Mouse (Mus musculus) spleen, postnatal 0 days (tissue): ENCODE results near the gene Rprml. TPM values are rescaled to one million over a fixed set of nuclear protein-coding genes. Genes with fewer than 3 reads are reported as not detected.

Experiments used
- polyA plus RNA-seq: library from polyadenylated mRNA; unstranded; fragments of >200 nt; fragmentation: Nextera tagmentation; extraction: Ambion mirVana; gene quantifications from 2 replicates; pipeline ENCODE4 v1.2.1, GENCODE M21; 2015

Gene Rprml
- not detected in 2 replicates for polyA plus RNA-seq

DNA sequence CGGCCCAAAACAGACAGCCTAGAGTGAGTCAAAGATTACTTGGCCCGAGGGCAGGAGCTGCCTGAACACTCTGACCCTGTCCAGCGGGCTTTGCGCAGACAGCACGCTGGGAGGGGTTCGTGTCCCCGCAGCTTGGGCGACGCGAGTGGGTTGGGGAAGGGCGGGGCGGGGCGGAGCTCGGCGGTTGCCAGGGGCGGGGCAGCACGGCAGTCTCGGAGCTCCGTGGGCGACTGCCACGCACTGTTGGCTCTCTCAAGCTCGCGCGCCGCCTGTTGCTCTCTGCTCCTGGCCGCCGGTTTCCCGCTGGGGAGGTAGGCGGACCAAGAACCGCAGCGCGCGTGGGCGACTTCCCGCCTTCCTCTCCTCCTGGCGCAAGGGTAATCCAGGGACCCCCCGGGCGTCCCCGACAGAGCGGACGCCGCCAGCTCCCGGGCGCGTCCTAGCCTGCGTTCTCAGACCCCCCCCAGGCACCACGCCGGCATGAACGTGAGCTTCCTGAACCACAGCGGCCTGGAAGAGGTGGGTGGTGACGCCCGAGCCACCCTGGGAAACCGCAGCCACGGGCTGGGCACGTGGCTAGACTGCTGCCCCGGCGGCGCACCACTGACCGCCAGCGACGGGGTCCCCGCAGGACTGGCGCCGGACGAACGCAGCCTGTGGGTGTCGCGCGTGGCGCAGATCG, at the start of gene Rprml:
Gene Rprml, plus strand, starts transcription at position 270 of the 682 bp plus-strand sequence.

DNA sequence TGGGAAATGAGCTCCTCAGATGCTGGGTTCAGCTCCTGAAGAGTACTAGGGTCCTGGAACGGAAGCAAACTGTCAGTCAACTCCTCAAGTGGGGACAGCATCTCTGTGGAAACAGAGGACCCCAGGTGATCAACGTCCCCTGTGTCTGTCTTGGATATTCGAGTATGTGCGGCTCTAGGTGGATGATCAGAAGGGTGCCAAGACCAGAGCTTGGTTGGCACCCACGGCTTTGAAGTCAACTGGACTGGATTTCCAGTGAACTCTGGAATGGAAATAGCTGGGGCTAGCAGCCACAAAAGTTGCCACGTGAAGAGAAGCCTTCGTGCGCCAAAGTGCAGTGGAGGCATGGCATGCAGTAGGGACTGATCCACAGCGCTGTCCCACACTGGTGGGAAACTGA, 28.3 kb upstream of the Rprml start, which contains the start of gene Gm884:
Gene Gm884, minus strand, starts transcription at position 101 of the 400 bp plus-strand sequence.

DNA sequence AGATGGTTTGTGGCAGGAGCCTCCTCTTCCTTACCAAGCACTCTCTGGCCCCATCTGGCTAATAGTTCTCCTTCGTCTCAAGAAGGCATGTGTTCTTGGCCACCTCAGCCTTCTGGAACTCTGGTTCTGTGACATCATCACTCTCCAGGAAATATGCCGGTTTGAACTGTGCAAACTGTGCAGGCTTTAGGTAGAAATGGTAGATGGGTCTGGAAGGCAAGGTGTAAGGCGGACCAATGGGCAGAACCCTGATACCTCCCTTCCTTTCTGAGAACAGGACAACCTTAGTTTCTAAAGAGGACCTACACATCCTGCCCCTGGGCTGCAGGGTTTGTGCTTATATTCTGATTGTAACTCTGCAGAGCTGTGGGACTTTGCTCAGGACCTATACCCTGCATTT, 10.6 kb upstream of the Rprml start, which contains the start of gene Lyzl6:
Gene Lyzl6, minus strand, starts transcription at position 101 of the 400 bp plus-strand sequence.

DNA sequence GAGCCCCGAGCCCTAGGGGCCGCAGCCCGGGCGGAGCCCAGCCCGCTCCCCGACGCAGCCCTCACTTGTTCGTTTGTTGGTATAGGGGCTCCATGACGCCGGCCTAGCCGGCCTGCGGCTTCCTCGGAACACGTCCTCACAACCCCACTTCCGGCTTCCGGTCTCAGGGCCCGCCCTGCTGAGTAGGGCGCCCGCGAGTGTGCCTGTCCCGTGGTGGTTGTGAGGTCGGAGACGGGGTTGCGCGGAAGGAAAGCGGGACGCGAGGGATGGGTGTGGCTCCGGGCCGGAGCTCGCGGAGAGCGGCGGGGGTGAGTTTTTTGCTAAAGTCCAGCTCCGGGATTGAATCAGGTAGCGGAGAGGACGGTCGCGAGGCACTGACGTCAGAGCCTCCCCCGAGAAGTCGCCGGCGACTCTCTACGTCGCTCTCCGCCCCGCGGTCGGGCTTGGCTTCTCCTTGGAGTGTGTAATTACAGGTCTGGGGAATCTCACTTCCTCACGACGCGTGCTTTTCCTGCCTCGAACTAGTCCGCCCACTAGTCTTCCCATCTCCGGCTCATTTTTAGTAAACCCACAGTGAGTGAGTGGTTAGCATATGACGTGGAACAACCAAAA, 48.3 kb downstream of the Rprml start, which contains the start of gene Gosr2:
Gene Gosr2, minus strand, starts transcription at position 334 of the 612 bp plus-strand sequence.

Other genes starting within 250 kb of the Rprml start
- 3.6 and 4.1 TPM in 2 replicates for gene Plekhm1, start 236.9 kb upstream of the Rprml start, polyA plus RNA-seq
- gene Lrrc37a, start 145.0 kb upstream of the Rprml start, polyA plus RNA-seq = not detected in 2 replicates
- not detected in 2 replicates for gene Gm884, start 28.4 kb upstream of the Rprml start, polyA plus RNA-seq
- not detected in 2 replicates for gene Lyzl6, start 10.7 kb upstream of the Rprml start, polyA plus RNA-seq
- gene Gosr2, start 48.3 kb downstream of the Rprml start, polyA plus RNA-seq = 42.2 and 45.2 TPM in 2 replicates
- gene Wnt9b, start 100.3 kb downstream of the Rprml start, polyA plus RNA-seq = not detected in 2 replicates
- 0.06 TPM in 1 of 2 replicates, not detected in the other for gene Wnt3, start 124.6 kb downstream of the Rprml start, polyA plus RNA-seq